Mouse (Mus musculus): Measurements from ENCODE around the gene Gdf15. TPM values are rescaled to one million over a fixed set of nuclear protein-coding genes. Genes with fewer than 3 reads are reported as not detected.

The Gdf15 gene
- polyA plus RNA-seq, 1 experiment = 2.5 TPM

- no peak for TF ChIP-seq GATA1 (IDR thresholded peaks at IDR 0.05; ENCODE audit: borderline replicate concordance, low read length)
- TF ChIP-seq FLI1 (IDR thresholded peaks at IDR 0.05; ENCODE audit: low read length) = no peak
- Histone ChIP-seq H3K9me3 (no peaks in the 10 kb centered on the region), H3K27me3 (replicated peaks) (no peaks in the 10 kb centered on the region), H3K36me3 (replicated peaks; ENCODE audit: low read length) (peaks cover 42% of the 10 kb centered on the region), H3K4me1 (peaks cover 53% of the 10 kb centered on the region), H3K4me3 (replicated peaks) (peak overlapping the region; percentile 99)
Observed at GRCm38 (mm10) chr8:70658897-70659603, 26.8 kb upstream of the Gdf15 start.

GRCm38 (mm10) chr8:70657739-70658138 lies 25.5 kb upstream of the Gdf15 start:
- no peaks in the 10 kb centered on the region for H3K9me3 ChIP-seq
- TF ChIP-seq GATA1 (IDR thresholded peaks at IDR 0.05; ENCODE audit: borderline replicate concordance, low read length) (no peak), FLI1 (IDR thresholded peaks at IDR 0.05; ENCODE audit: low read length) (no peak)
- peak overlapping the region; percentile 16 for H3K4me3 ChIP-seq (replicated peaks)
- H3K27me3 ChIP-seq (replicated peaks) = no peaks in the 10 kb centered on the region
- peaks cover 51% of the 10 kb centered on the region for H3K36me3 ChIP-seq (replicated peaks; ENCODE audit: low read length)
- H3K4me1 ChIP-seq = peaks cover 56% of the 10 kb centered on the region

GRCm38 (mm10) chr8:70657214-70657613 lies 25.0 kb upstream of the Gdf15 start:
- peaks cover 56% of the 10 kb centered on the region for H3K36me3 ChIP-seq (replicated peaks; ENCODE audit: low read length)
- TF ChIP-seq GATA1 (IDR thresholded peaks at IDR 0.05; ENCODE audit: borderline replicate concordance, low read length) (no peak), FLI1 (IDR thresholded peaks at IDR 0.05; ENCODE audit: low read length) (no peak)

GRCm38 (mm10) chr8:70656193-70656790 lies 24.0 kb upstream of the Gdf15 start:
- no peaks in the 10 kb centered on the region for H3K27me3 ChIP-seq (replicated peaks)
- peaks cover 66% of the 10 kb centered on the region for H3K36me3 ChIP-seq (replicated peaks; ENCODE audit: low read length)
- no peak overlapping the region for H3K4me3 ChIP-seq (replicated peaks)
- H3K9me3 ChIP-seq = no peaks in the 10 kb centered on the region
- peaks cover 61% of the 10 kb centered on the region for H3K4me1 ChIP-seq
- TF ChIP-seq FLI1 (IDR thresholded peaks at IDR 0.05; ENCODE audit: low read length) (no peak), GATA1 (IDR thresholded peaks at IDR 0.05; ENCODE audit: borderline replicate concordance, low read length) (no peak)

More at GRCm38 (mm10) chr8:70657214-70657613, 25.0 kb upstream of the Gdf15 start:
- H3K4me1 ChIP-seq = peaks cover 60% of the 10 kb centered on the region
- no peaks in the 10 kb centered on the region for H3K27me3 ChIP-seq (replicated peaks)
- H3K9me3 ChIP-seq = no peaks in the 10 kb centered on the region
- H3K4me3 ChIP-seq (replicated peaks) = no peak overlapping the region

GRCm38 (mm10) chr8:70655469-70655868 lies 23.2 kb upstream of the Gdf15 start:
- no peaks in the 10 kb centered on the region for H3K9me3 ChIP-seq
- peaks cover 63% of the 10 kb centered on the region for H3K4me1 ChIP-seq
- no peak overlapping the region for H3K4me3 ChIP-seq (replicated peaks)
- no peak for TF ChIP-seq FLI1 (IDR thresholded peaks at IDR 0.05; ENCODE audit: low read length)
- TF ChIP-seq GATA1 (IDR thresholded peaks at IDR 0.05; ENCODE audit: borderline replicate concordance, low read length) = no peak
- H3K27me3 ChIP-seq (replicated peaks) = no peaks in the 10 kb centered on the region
- H3K36me3 ChIP-seq (replicated peaks; ENCODE audit: low read length) = peaks cover 74% of the 10 kb centered on the region

- Histone ChIP-seq H3K36me3 (replicated peaks; ENCODE audit: low read length) (peaks cover 87% of the 10 kb centered on the region), H3K4me3 (replicated peaks) (no peak overlapping the region), H3K4me1 (peaks cover 68% of the 10 kb centered on the region), H3K9me3 (no peaks in the 10 kb centered on the region), H3K27me3 (replicated peaks) (no peaks in the 10 kb centered on the region)
- no peak for TF ChIP-seq GATA1 (IDR thresholded peaks at IDR 0.05; ENCODE audit: borderline replicate concordance, low read length)
- TF ChIP-seq FLI1 (IDR thresholded peaks at IDR 0.05; ENCODE audit: low read length) = no peak
Observed at GRCm38 (mm10) chr8:70654121-70654520, 21.9 kb upstream of the Gdf15 start.

GRCm38 (mm10) chr8:70653226-70653625 lies 21.0 kb upstream of the Gdf15 start:
- H3K4me3 ChIP-seq (replicated peaks) = no peak overlapping the region
- no peaks in the 10 kb centered on the region for H3K27me3 ChIP-seq (replicated peaks)
- no peak for TF ChIP-seq FLI1 (IDR thresholded peaks at IDR 0.05; ENCODE audit: low read length)
- no peak for TF ChIP-seq GATA1 (IDR thresholded peaks at IDR 0.05; ENCODE audit: borderline replicate concordance, low read length)
- H3K4me1 ChIP-seq = peaks cover 68% of the 10 kb centered on the region
- H3K36me3 ChIP-seq (replicated peaks; ENCODE audit: low read length) = peaks cover 96% of the 10 kb centered on the region
- no peaks in the 10 kb centered on the region for H3K9me3 ChIP-seq

- Histone ChIP-seq H3K36me3 (replicated peaks; ENCODE audit: low read length) (peaks cover 77% of the 10 kb centered on the region), H3K4me1 (peaks cover 86% of the 10 kb centered on the region), H3K27me3 (replicated peaks) (no peaks in the 10 kb centered on the region), H3K9me3 (no peaks in the 10 kb centered on the region), H3K4me3 (replicated peaks) (no peak overlapping the region)
- no peak for TF ChIP-seq GATA1 (IDR thresholded peaks at IDR 0.05; ENCODE audit: borderline replicate concordance, low read length)
- TF ChIP-seq FLI1 (IDR thresholded peaks at IDR 0.05; ENCODE audit: low read length) = no peak
Observed at GRCm38 (mm10) chr8:70650351-70650750, 18.1 kb upstream of the Gdf15 start.

GRCm38 (mm10) chr8:70649324-70649723 lies 17.1 kb upstream of the Gdf15 start:
- peaks cover 87% of the 10 kb centered on the region for H3K4me1 ChIP-seq

GRCm38 (mm10) chr8:70648921-70649320 lies 16.7 kb upstream of the Gdf15 start:
- Histone ChIP-seq H3K9me3 (no peaks in the 10 kb centered on the region), H3K27me3 (replicated peaks) (no peaks in the 10 kb centered on the region), H3K4me3 (replicated peaks) (no peak overlapping the region), H3K36me3 (replicated peaks; ENCODE audit: low read length) (peaks cover 63% of the 10 kb centered on the region), H3K4me1 (peaks cover 84% of the 10 kb centered on the region)
- TF ChIP-seq GATA1 (IDR thresholded peaks at IDR 0.05; ENCODE audit: borderline replicate concordance, low read length) (no peak), FLI1 (IDR thresholded peaks at IDR 0.05; ENCODE audit: low read length) (no peak)

More at GRCm38 (mm10) chr8:70649324-70649723, 17.1 kb upstream of the Gdf15 start:
- peak overlapping the region; percentile 46 for H3K4me3 ChIP-seq (replicated peaks)
- H3K27me3 ChIP-seq (replicated peaks) = no peaks in the 10 kb centered on the region
- TF ChIP-seq GATA1 (IDR thresholded peaks at IDR 0.05; ENCODE audit: borderline replicate concordance, low read length) (no peak), FLI1 (IDR thresholded peaks at IDR 0.05; ENCODE audit: low read length) (no peak)
- peaks cover 67% of the 10 kb centered on the region for H3K36me3 ChIP-seq (replicated peaks; ENCODE audit: low read length)
- no peaks in the 10 kb centered on the region for H3K9me3 ChIP-seq

Measured in megakaryocyte, embryonic 14.5 days (primary cell).